Mouse (Mus musculus) neural tube, embryonic 13.5 days (tissue): ENCODE data around the gene Qrich2. TPM values are rescaled to one million over a fixed set of nuclear protein-coding genes. Genes with fewer than 3 reads are reported as not detected.
"Not testable (repeated sequence)": the region's sequence is repeated elsewhere in the genome, so short reads cannot be mapped to it uniquely, and the experiment has no call there.

Experiments
- ATAC-seq: fragments of 200-750 bp; cut with Nextera tagmentation; 2 replicates; pipeline ENCODE4 v1.8.0; 2017; ENCODE audit warnings: low read depth, mild to moderate bottlenecking, moderate TSS enrichment, moderate library complexity
- H3K27ac ChIP-seq: fragments of 300-500 bp; sonication (generic); replicated peaks from 2 replicates; pipeline ENCODE4 v1.5.1; 2015; ENCODE audit warnings: moderate library complexity, mild to moderate bottlenecking, inconsistent platforms
- H3K27me3 ChIP-seq: fragments of 300-500 bp; sonication (generic); 2 replicates; pipeline ENCODE4 v1.6.1; 2015; ENCODE audit warnings: mild to moderate bottlenecking, inconsistent platforms
- H3K36me3 ChIP-seq: fragments of 300-500 bp; sonication (generic); 2 replicates; pipeline ENCODE4 v1.6.1; 2015; ENCODE audit warnings: mild to moderate bottlenecking, inconsistent platforms
- H3K4me1 ChIP-seq: fragments of 300-500 bp; sonication (generic); replicated peaks from 2 replicates; pipeline ENCODE4 v1.6.1; 2015; ENCODE audit warnings: inconsistent platforms
- H3K4me2 ChIP-seq: fragments of 300-500 bp; sonication (generic); 2 replicates; pipeline ENCODE4 v1.6.1; 2015; ENCODE audit warnings: inconsistent platforms, mild to moderate bottlenecking, moderate library complexity
- H3K4me3 ChIP-seq: fragments of 300-500 bp; sonication (generic); 2 replicates; pipeline ENCODE4 v1.5.1; 2015; ENCODE audit warnings: mild to moderate bottlenecking, inconsistent platforms
- H3K9ac ChIP-seq: fragments of 300-500 bp; sonication (generic); 2 replicates; pipeline ENCODE4 v1.6.1; 2015; ENCODE audit warnings: moderate library complexity, mild to moderate bottlenecking, inconsistent platforms
- H3K9me3 ChIP-seq: fragments of 300-500 bp; sonication (generic); 2 replicates; pipeline ENCODE4 v1.6.1; 2016; ENCODE audit warnings: inconsistent platforms
- WGBS: fragments of 180-500 bp; shearing (Covaris S2); methylation state at CpG from one replicate; pipeline ENCODE4 v1.1.7; 2015; 5-methylcytosine and 5-hydroxymethylcytosine counted together
- polyA plus RNA-seq: library from polyadenylated mRNA; unstranded; fragments of >200 nt; fragmentation: Nextera tagmentation; extraction: Ambion mirVana; gene quantifications from 2 replicates; pipeline ENCODE4 v1.2.1, GENCODE M21; 2015

Qrich2 gene
- polyA plus RNA-seq, 1 experiment from 2014 or later: not detected

DNA sequence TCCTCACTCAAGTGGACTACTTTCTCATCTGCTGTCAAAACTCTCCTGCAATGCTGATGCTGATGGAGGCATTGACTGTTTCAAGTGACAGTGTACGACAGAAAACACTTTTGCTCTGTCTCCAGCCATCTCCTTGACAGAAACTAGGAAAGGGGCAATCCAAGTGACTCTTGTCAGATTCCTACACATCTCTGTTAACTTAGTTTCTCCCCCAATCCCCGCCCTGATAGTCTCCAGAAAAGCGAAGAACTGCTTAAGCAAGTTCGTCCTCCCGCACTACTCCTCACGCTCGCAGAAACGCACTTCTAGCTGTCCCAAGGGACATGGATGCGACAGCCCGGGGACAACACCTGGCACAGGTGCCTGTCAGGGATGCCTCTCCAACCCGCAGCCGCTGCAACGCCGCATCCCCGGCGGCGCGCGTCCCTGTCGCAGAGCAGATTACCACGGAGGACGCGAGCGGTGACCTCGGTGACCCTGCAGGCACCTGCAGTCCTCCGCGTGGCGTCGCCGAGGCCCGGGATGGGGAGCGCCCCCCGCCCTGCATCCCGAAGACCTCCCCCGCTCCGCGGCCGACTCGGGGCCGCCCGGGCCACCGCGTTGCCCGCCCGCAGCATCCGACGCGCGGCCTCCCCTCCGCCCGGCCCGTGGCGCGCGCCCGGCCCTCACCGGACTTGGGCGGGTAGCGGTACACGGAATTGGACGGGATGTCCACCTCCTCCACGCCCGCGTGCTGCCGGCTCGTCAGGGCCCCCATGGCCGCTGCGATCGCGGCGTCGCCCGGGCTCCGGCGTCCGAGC lies 53.8 kb downstream of the Qrich2 start:
- ATAC-seq: peak; percentile 42
- Histone ChIP-seq H3K9ac (peak overlapping the region; percentile 96), H3K4me2 (peak overlapping the region; percentile 76), H3K36me3 (no peaks in the 10 kb centered on the region), H3K27me3 (no peaks in the 10 kb centered on the region), H3K9me3 (no peaks in the 10 kb centered on the region), H3K4me1 (peaks cover 25% of the 10 kb centered on the region), H3K4me3 (peak overlapping the region; percentile 70), H3K27ac (peak overlapping the region; percentile 93)
- under 1% methylated on average over 76 of the region's 76 CpGs for WGBS

DNA sequence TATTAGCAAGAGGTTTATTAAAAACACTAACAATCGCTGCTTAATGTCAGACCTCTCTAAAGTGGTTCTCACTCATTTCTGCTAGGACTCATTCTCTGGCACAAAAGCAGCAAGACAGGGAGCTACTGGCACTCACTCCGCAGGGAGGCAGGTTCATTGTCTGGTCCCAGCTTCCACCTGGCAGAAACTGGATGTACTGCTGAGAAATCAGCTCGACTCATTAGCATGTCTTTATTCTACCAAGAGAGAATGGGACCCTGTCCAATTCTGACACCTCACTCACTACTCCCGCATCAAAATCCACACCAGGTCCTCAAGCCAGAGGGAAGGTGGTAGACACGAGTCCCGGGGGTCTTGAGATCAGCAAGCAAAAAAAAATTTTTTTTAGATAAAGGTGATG lies 54.5 kb downstream of the Qrich2 start:
- no peaks in the 10 kb centered on the region for H3K27me3 ChIP-seq
- no peaks in the 10 kb centered on the region for H3K36me3 ChIP-seq
- H3K9ac ChIP-seq: peak overlapping the region; percentile 96
- no peaks in the 10 kb centered on the region for H3K9me3 ChIP-seq
- WGBS: 11% methylated on average over 6 of the region's 6 CpGs
- peaks cover 25% of the 10 kb centered on the region for H3K4me1 ChIP-seq
- H3K27ac ChIP-seq: peak overlapping the region; percentile 93
- H3K4me2 ChIP-seq: peak overlapping the region; percentile 76
- peak overlapping the region; percentile 70 for H3K4me3 ChIP-seq
- no peak for ATAC-seq

DNA sequence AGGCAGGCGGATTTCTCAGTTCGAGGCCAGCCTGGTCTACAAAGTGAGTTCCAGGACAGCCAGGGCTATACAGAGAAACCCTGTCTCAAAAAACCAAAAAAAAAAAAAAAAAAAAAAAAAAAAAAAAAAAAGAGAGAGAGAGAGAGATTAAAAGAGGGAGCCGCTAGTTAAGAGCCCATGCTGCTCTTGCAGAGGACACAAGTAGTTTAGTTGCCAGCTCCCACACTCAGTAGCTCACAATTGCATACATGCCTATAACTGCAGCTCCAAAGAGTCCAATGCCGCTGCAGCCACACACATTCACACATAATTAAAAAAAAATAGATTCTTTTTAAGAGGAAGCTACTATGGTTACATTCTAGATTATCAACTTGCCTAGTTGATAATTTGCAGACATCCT lies 55.6 kb downstream of the Qrich2 start:
- not testable (repeated sequence) for H3K9me3 ChIP-seq, H3K27ac ChIP-seq, H3K27me3 ChIP-seq, H3K36me3 ChIP-seq, ATAC-seq
- Histone ChIP-seq H3K4me2 (peak overlapping the region; percentile 76), H3K9ac (peak overlapping the region; percentile 96; the same call in 1 of the 2 replicates), H3K4me3 (0 out of 2 replicates have a peak overlapping the region, but pooled peaks have one; percentile 5), H3K4me1 (peaks cover 25% of the 10 kb centered on the region)
- WGBS: 89% methylated on average over 4 of the region's 4 CpGs

DNA sequence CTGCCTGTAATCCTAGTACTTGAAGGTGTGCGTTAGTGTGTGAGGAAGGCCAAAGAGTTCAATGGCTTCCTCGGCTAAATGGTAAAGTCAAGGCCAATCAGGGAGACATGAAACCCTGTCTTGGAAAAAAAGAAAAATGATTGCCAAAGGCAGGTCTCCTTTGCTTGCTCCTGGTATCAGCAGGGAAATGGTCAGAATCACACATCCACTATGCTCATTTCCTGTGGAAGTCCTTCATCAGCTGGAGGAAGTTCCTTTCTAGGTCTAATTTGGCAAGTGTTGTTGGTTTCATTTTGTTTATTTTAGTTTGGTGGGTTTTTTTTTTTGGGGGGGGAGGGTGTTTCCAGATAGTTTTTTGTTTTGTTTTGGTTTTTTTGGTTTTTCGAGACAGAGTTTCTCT lies 57.0 kb downstream of the Qrich2 start:
- Histone ChIP-seq H3K4me3 (no peak overlapping the region), H3K9me3 (no peaks in the 10 kb centered on the region), H3K9ac (no peak overlapping the region), H3K4me2 (no peak overlapping the region), H3K36me3 (peaks cover 13% of the 10 kb centered on the region), H3K27me3 (no peaks in the 10 kb centered on the region), H3K27ac (no peak overlapping the region), H3K4me1 (peaks cover 25% of the 10 kb centered on the region)
- 91% methylated on average over 3 of the region's 3 CpGs for WGBS
- no peak for ATAC-seq

DNA sequence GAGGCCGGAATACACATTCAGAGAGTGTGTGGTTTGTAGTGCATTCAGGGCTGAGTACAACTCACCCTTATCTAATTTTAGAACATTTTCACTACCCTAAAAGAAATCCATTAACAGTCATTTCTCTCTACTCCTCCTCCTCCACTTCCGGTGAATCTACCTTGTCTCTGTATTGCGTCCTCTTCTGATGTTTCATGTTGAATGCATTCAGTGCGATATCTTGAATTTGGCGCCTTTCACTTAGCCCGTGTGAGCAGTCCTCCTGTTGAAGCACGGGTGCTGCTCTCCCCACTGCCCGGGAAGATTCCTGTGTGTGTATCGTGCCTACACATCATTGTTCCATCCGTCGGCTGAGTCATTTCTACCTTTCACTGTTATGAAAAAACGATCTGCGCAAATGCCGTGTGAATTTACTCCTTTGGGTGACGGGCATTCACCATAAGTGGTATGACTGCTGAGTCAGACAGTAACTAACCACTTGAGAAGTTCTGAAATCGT lies 59.8 kb downstream of the Qrich2 start:
- peaks cover 24% of the 10 kb centered on the region for H3K36me3 ChIP-seq
- no peak overlapping the region for H3K9ac ChIP-seq
- H3K4me3 ChIP-seq: no peak overlapping the region
- H3K9me3 ChIP-seq: no peaks in the 10 kb centered on the region
- ATAC-seq: no peak
- H3K27ac ChIP-seq: no peak overlapping the region
- H3K27me3 ChIP-seq: no peaks in the 10 kb centered on the region
- WGBS: 95% methylated on average over 16 of the region's 16 CpGs
- peaks cover 17% of the 10 kb centered on the region for H3K4me1 ChIP-seq
- no peak overlapping the region for H3K4me2 ChIP-seq

DNA sequence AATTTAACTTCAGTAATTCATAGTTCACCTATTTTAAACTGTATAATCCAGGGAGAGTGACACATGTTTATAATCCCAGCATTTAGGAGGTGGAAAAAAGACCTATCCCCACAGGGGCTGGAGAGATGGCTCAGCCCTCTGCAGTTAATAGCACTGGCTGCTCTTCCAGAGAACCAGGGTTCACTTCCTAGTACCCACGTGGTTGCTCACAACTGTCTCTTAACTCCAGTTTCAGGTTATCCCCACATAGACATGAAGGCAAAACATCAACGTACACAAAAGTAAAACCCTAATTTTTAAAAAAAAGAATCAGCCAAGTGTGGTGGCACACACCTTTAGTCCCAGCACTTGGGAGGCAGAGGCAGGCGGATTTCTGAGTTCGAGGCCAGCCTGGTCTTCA lies 60.4 kb downstream of the Qrich2 start:
- WGBS: 94% methylated on average over 4 of the region's 4 CpGs
- H3K9ac ChIP-seq: no peak overlapping the region
- no peak overlapping the region for H3K4me3 ChIP-seq
- peaks cover 24% of the 10 kb centered on the region for H3K36me3 ChIP-seq
- H3K27ac ChIP-seq: no peak overlapping the region
- no peaks in the 10 kb centered on the region for H3K9me3 ChIP-seq
- ATAC-seq: no peak
- H3K4me2 ChIP-seq: no peak overlapping the region
- no peaks in the 10 kb centered on the region for H3K27me3 ChIP-seq
- H3K4me1 ChIP-seq: peaks cover 13% of the 10 kb centered on the region

DNA sequence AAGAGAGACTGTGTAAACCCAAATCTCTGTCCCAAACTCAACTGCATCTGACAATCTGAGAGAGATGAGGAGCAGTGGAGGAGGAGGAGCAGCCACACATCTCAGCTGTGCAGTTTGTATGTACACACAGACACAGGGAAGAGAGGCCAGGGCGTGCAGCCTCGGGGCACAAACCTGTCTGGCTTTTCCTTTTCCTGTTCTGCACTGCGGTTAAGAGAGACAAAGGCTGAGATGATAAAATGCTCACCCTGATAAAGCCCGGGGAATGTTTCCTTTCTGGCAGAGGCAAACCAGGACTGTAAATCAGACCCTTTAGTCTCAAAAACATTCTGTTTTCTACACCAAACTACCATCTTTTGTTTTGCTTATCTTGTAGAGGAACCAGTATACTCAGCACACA lies 65.5 kb downstream of the Qrich2 start:
- no peak overlapping the region for H3K4me3 ChIP-seq
- peak overlapping the region; percentile 52 for H3K27ac ChIP-seq

DNA sequence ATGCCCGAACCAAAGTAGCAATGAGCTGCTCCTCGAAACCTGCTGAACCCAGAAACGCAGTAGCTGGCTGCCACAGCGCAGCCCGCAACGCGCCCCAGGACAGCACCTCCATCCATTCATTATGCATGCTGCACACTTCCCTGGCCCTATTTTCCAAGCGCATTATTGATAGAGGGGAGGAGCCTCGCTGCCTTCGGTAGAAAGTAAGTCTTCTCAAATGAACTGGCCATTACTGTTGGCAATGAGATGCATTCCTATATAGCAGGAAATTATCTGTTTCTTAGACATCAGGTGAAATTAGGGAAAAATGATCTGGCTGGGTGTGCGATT lies 67.7 kb downstream of the Qrich2 start:
- H3K4me2 ChIP-seq: no peak overlapping the region
- no peaks in the 10 kb centered on the region for H3K9me3 ChIP-seq
- no peaks in the 10 kb centered on the region for H3K27me3 ChIP-seq
- peaks cover 21% of the 10 kb centered on the region for H3K36me3 ChIP-seq
- 71% methylated on average over 11 of the region's 11 CpGs for WGBS
- ATAC-seq: no peak
- H3K4me1 ChIP-seq: peaks cover 25% of the 10 kb centered on the region
- H3K9ac ChIP-seq: no peak overlapping the region
- no peak overlapping the region for H3K4me3 ChIP-seq
- no peak overlapping the region for H3K27ac ChIP-seq

More for the DNA sequence above, 65.5 kb downstream of the Qrich2 start:
- Histone ChIP-seq H3K36me3 (peaks cover 29% of the 10 kb centered on the region), H3K4me1 (peaks cover 25% of the 10 kb centered on the region), H3K4me2 (no peak overlapping the region), H3K9ac (peak overlapping the region; percentile 31; the same call in 1 of the 2 replicates), H3K27me3 (no peaks in the 10 kb centered on the region), H3K9me3 (no peaks in the 10 kb centered on the region)
- 48% methylated on average over 4 of the region's 4 CpGs for whole genome bisulfite sequencing
- ATAC-seq: no peak

DNA sequence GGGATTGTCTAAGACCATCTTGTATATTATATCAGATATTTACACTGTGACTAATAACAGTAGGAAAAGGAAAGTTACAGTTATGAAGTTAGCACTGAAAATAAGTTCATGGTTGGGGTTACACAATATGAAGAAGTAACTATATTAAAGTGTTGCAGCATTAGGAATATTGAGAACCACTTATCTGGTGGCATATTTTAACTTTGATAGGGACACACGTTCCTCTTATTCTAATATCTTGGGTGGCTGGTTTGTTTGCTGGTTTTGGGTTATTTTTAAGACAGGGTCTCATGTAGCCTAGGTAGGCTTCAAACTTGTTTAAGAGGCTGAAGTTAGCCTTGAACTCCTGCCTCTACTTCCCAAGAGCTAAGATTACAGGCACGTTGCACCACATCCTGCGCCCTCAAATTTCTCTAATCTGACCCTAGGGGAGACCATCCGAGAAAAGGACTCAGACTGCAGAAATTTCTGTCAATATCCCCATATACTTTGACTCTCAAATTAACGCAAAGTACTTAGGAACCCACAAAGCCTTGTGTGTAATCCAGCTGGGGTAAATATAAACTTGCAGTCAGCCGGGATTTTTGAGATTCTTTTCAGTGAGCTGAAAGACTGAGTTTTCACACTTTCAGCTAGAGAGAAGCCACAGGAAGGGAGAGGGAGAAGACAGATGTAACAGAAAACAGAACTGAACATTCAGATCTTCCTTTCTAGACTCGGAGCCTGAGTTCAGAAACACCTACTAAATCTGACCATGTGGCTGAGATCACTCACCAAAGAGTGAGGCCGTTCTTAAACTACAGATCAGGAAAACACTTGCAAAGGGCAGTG lies 68.3 kb downstream of the Qrich2 start:
- Histone ChIP-seq H3K4me2 (no peak overlapping the region), H3K4me3 (no peak overlapping the region), H3K27me3 (no peaks in the 10 kb centered on the region), H3K27ac (no peak overlapping the region), H3K36me3 (peaks cover 17% of the 10 kb centered on the region), H3K9ac (no peak overlapping the region), H3K4me1 (peaks cover 25% of the 10 kb centered on the region), H3K9me3 (no peaks in the 10 kb centered on the region)
- ATAC-seq: no peak
- 84% methylated on average over 8 of the region's 8 CpGs for WGBS

DNA sequence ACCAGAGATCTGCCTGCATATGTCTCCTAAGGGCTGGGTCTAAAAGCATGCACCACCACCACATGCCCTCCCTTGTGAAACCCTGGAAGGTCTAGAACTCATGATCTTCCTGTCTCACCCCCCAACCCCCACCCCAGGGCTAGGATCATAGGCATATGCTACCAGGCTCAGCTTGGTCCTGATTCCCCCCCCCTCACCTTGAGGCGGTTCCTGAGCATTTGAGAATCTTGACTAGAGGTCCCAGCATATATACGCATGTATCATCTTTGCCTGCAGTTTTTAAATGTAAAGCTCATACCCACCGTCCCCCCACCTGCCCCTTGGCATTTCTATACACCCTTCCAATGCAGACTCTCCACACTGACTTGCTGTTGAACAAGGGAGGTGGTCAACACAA lies 69.1 kb downstream of the Qrich2 start:
- no peak overlapping the region for H3K9ac ChIP-seq
- no peak overlapping the region for H3K4me2 ChIP-seq
- H3K9me3 ChIP-seq: no peaks in the 10 kb centered on the region
- no peaks in the 10 kb centered on the region for H3K27me3 ChIP-seq
- WGBS: 99% methylated on average over 3 of the region's 3 CpGs
- peaks cover 17% of the 10 kb centered on the region for H3K36me3 ChIP-seq
- H3K27ac ChIP-seq: no peak overlapping the region
- no peak for ATAC-seq
- no peak overlapping the region for H3K4me3 ChIP-seq
- H3K4me1 ChIP-seq: peaks cover 22% of the 10 kb centered on the region

DNA sequence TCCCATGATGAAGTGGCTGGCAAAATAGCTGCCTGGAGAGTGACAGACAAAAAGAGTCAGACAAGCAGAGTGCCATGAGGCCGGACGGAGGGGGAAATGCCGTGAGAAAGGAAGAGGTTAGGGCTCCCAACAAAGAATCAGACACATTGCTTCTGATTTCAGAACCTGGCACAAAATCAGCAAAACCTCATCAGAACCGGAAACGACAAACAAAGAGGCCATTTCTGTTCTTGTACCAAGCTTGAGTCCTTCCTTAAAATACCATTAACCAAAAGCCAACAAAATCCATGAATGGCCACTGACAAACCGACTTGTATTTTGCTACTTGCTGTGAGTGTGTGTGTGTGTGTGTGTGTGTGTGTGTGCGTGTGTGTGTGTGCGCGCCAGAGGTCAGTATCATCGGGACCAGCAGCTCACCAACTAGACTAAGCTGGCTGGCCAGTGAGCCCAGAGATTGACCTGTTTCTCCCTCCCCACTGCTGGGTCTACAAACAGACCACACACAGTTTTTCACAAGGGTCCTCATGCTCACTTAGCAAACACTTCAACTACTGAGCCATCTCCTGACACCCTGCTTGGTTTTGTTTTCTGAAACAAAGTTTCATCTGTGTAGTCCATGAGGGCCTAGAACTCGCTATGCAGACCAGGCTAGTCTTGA lies 69.6 kb downstream of the Qrich2 start:
- Histone ChIP-seq H3K4me3 (no peak overlapping the region), H3K9me3 (no peaks in the 10 kb centered on the region), H3K27me3 (no peaks in the 10 kb centered on the region), H3K36me3 (peaks cover 17% of the 10 kb centered on the region), H3K27ac (no peak overlapping the region), H3K4me1 (peaks cover 17% of the 10 kb centered on the region), H3K4me2 (no peak overlapping the region), H3K9ac (no peak overlapping the region)
- WGBS: 89% methylated on average over 11 of the region's 11 CpGs
- no peak for ATAC-seq

DNA sequence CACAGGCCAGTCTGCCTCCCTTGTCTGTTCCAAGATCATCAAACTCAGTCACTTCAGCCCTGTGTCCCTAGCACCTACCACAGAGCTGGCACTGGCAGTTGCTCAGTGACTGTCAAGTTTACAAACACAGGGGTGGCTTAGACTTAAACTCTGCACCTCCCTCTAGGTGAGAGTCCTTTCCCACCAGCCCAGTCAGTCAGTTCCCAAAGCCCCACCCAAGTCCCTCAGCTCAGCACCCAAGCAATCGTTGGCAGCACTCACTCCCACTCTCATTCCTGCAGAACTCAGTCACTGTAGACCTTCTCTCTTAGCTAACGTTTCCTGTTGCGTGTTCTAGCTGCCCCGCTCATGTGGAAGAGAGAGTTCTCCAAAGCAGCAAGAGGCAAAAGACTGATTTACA lies 71.3 kb downstream of the Qrich2 start:
- Histone ChIP-seq H3K9me3 (no peaks in the 10 kb centered on the region), H3K36me3 (peaks cover 17% of the 10 kb centered on the region), H3K27me3 (no peaks in the 10 kb centered on the region), H3K4me1 (peaks cover 8% of the 10 kb centered on the region), H3K4me3 (no peak overlapping the region), H3K4me2 (no peak overlapping the region), H3K9ac (no peak overlapping the region), H3K27ac (peak overlapping the region; percentile 50; the same call in 1 of the 2 replicates)
- no peak for ATAC-seq
- whole genome bisulfite sequencing: 89% methylated on average over 4 of the region's 4 CpGs
